Mouse (Mus musculus) bone marrow, adult 2 months (tissue): Measurements from ENCODE around the gene Mex3b.

Experiments used
- CTCF ChIP-seq: fragments of 200-500 bp; IDR thresholded peaks from 2 replicates; pipeline ENCODE4 v1.5.1; 2011; ENCODE audit warnings: low read length, control low read depth; ENCODE audit not compliant: control insufficient read depth, insufficient read depth
- POLR2A ChIP-seq: fragments of 200-500 bp; IDR thresholded peaks from 2 replicates; pipeline ENCODE4 v1.6.1; 2011; ENCODE audit warnings: low read depth, mild to moderate bottlenecking, control low read depth, low read length, borderline replicate concordance; ENCODE audit not compliant: control insufficient read depth

GRCm38 (mm10) chr7:82899459-82900297 lies 32.5 kb downstream of the Mex3b start:
- no peak for TF ChIP-seq CTCF
- TF ChIP-seq POLR2A: no peak
